Mouse (Mus musculus) cerebellum, postnatal 4 days (tissue): ENCODE measurements around the gene Nsd1.
"Not testable (repeated sequence)": the region's sequence is repeated elsewhere in the genome, so short reads cannot be mapped to it uniquely, and the experiment has no call there.

Experiments used
- DNase-seq, 2 experiments: peaks; one replicate each; pipeline ENCODE4 v3.0.0; 2022; ENCODE audit warnings: low spot score in 2 of 2, mixed read lengths in 1 of 2

Nsd1 gene

GRCm38 (mm10) chr13:55209649-55210192 is at the start of gene Nsd1:
Gene Nsd1 (plus strand): TSS chr13:55209782.
- peak in 1 of 2 experiments; percentile 10 for DNase-seq

- no peak for DNase-seq
These were observed 47.2 kb upstream of the Nsd1 start for GRCm38 (mm10) chr13:55162365-55162764.

- DNase-seq: no peak
These were observed 46.0 kb upstream of the Nsd1 start for GRCm38 (mm10) chr13:55163553-55163952.

- no peak for DNase-seq
These were observed 43.7 kb upstream of the Nsd1 start for GRCm38 (mm10) chr13:55165831-55166339.

DNA sequence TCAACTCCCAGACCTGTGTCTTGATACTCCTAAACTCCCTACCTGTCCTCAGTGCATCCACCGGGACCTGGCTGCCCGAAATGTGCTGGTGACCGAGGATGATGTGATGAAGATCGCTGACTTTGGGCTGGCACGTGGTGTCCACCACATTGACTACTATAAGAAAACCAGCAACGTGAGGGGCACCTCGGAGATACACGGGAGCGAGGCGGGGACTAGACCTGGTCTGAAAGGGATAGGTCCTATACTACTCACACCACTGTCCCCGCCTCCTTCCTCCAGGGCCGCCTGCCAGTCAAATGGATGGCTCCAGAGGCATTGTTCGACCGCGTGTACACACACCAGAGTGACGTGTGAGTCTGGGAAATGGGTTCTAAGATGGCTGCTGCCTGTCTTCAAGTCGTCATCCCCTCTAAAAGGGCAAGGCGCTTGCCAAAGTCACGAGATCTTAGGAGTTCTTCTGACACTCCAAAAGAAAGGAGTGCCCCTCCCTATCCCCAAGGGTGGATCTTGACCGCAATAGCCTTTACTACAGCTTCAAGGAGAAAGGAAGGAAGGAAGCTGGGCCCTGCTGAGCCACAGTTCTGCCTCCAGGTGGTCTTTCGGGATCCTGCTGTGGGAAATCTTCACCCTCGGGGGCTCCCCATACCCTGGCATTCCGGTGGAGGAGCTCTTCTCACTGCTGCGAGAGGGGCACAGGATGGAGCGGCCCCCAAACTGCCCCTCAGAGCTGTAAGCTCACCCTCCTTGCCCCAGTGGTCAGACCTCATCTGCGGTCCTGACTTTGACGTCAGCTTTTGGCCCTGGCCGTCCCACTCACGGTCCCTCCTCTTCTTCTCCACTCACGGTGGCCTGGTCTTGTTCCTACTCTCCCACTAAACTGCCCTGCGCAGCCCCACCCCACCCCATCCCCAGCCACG is 42.5 kb upstream of the Nsd1 start:
- no peak for DNase-seq

- DNase-seq: no peak
These were observed 41.8 kb upstream of the Nsd1 start for GRCm38 (mm10) chr13:55167798-55168197.

GRCm38 (mm10) chr13:55168255-55168654 is 41.3 kb upstream of the Nsd1 start:
- DNase-seq: no peak

DNA sequence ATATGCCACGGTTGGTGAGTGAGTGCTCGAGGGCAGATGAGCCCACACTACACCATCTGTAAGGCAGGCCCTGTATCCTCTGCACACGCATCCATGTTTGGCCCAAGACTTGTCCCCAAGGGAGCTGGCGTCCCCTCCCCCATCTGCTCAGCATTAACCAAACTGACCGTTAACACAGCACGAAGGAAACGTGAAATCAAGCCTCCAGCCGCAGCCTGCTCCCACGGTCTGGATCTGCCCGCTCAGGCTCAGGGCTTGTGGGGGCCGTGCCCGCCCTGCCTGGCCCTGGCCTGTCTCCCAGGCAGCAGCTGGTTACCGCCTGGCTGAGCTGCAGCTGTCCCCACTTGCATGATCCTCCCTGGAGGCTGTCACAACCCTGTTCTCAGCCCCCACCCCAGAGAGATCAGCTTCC is 40.6 kb upstream of the Nsd1 start:
- peak; percentile 52 to 82 for DNase-seq

- peak; percentile 33 to 75 for DNase-seq
These were observed 37.9 kb upstream of the Nsd1 start for GRCm38 (mm10) chr13:55171517-55172335.

GRCm38 (mm10) chr13:55172336-55172770 is 37.2 kb upstream of the Nsd1 start:
- no peak for DNase-seq

DNA sequence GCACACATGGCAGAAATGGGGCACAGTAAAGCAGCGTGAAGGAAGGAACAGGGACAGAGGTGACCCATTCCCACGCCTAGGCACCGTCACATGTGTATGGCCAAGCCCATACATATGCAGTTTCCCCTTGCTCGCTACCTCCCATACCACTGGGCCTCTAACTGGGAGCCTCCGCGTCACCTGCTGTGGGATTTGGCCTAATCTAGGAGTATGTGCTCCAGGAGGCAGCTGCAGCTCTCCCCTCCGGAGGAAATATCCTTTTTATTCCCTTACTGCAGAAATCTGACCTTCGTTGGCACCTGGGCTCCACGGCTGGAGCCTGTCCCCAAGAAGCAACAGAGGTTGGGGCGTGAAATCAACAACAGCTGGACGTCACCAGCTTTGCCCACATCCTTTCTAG is 35.2 kb upstream of the Nsd1 start:
- no peak for DNase-seq

DNA sequence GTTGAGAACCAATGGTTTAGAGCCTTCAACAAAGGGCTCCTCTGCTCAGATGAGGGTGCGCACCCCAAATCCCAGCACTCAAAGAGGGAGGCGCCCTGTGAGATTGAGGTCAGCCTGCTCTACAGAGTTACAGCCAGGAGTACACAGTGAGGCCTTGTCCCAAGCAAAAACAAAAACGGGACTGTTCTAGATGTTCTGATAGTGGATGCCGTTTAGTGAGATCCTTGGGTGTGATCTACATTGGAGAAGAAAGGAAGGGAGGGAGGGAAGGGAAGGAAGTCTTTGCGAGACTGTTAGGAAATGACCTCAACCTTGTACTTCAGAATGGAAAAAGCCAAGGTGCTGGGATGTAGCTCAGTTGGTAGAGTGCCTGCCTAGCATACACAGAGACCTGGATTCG is 33.3 kb upstream of the Nsd1 start:
- no peak for DNase-seq

GRCm38 (mm10) chr13:55177903-55178496 is 31.6 kb upstream of the Nsd1 start:
- no peak for DNase-seq

GRCm38 (mm10) chr13:55178556-55178955 is 31.0 kb upstream of the Nsd1 start:
- DNase-seq: peak; percentile 70 to 82

DNA sequence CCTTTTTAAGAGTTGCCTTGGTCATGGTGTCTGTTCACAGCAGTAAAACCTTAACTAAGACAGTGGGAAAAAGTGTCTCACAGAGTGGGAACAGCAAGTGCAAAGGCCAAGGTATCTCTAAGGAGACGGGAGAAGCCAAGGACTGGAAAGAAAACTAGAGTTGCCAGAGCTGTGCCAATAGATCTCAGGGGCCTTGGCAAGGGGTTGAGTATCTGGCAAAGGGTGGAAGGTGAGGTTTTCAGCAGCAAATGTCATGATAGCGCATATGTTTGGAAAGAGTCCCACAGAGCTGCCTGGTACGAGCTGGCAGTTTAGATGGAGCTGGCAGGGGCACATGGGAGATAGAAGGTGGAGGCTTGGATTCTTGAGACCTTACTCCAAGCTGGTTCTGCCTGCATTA is 30.0 kb upstream of the Nsd1 start:
- no peak for DNase-seq

GRCm38 (mm10) chr13:55181786-55182172 is 27.8 kb upstream of the Nsd1 start:
- no peak for DNase-seq

- peak in 1 of 2 experiments; percentile 59 for DNase-seq
These were observed 27.2 kb upstream of the Nsd1 start for GRCm38 (mm10) chr13:55182173-55182894.

- DNase-seq: no peak
These were observed 26.2 kb upstream of the Nsd1 start for GRCm38 (mm10) chr13:55183382-55183781.

DNA sequence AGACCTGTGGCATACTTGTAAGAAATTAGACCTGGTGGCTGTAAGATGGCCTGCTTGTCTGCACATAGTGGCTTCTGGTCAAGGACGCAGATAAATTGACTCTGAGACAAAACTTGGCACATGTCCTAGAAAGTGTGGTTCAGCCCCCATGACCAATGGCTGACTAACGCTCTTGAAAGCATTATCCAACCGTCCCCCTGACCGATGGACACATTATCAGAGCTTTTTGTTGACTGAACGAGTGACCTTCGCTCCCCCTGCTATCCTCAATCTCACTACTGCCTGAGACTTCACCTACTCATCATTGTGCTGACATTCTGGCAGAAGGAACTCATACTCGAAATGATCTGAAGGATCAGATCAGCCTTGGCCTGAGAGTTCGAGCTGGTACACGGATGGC is 22.5 kb upstream of the Nsd1 start:
- not testable (repeated sequence) for DNase-seq

- no peak for DNase-seq
These were observed 20.0 kb upstream of the Nsd1 start for GRCm38 (mm10) chr13:55189531-55190107.
